Mouse (Mus musculus) heart, embryonic 11.5 days (tissue): ENCODE measurements around the gene B4gat1. TPM values are rescaled to one million over a fixed set of nuclear protein-coding genes. Genes with fewer than 3 reads are reported as not detected.

Experiments
- ATAC-seq: fragments of 200-750 bp; cut with Nextera tagmentation; replicated peaks from 2 replicates; pipeline ENCODE4 v1.8.0; 2017; ENCODE audit warnings: moderate library complexity; ENCODE audit not compliant: insufficient number of reproducible peaks, low FRiP score, low TSS enrichment
- H3K27ac ChIP-seq: fragments of 300-500 bp; sonication (generic); 2 replicates; pipeline ENCODE4 v1.5.1; 2014; ENCODE audit warnings: mild to moderate bottlenecking, low read depth, low read length
- H3K27me3 ChIP-seq: fragments of 300-500 bp; sonication (generic); 2 replicates; pipeline ENCODE4 v1.6.1; 2014; ENCODE audit warnings: mild to moderate bottlenecking, low read length, mixed read lengths; ENCODE audit not compliant: control insufficient read depth, insufficient read depth
- H3K36me3 ChIP-seq: fragments of 300-500 bp; sonication (generic); 2 replicates; pipeline ENCODE4 v1.6.1; 2014; ENCODE audit warnings: mild to moderate bottlenecking, low read length, moderate library complexity, mixed read lengths; ENCODE audit not compliant: control insufficient read depth, insufficient read depth
- H3K4me1 ChIP-seq: fragments of 300-500 bp; sonication (generic); 2 replicates; pipeline ENCODE4 v1.6.1; 2014; ENCODE audit warnings: low read length; ENCODE audit not compliant: control insufficient read depth, insufficient read depth
- H3K4me2 ChIP-seq: fragments of 300-500 bp; sonication (generic); 2 replicates; pipeline ENCODE4 v1.6.1; 2014; ENCODE audit warnings: mild to moderate bottlenecking, moderate library complexity
- H3K4me3 ChIP-seq: fragments of 300-500 bp; sonication (generic); 2 replicates; pipeline ENCODE4 v1.5.1; 2014; ENCODE audit warnings: low read depth, low read length
- H3K9ac ChIP-seq: fragments of 300-500 bp; sonication (generic); 2 replicates; pipeline ENCODE4 v1.6.1; 2014; ENCODE audit warnings: mild to moderate bottlenecking, low read depth, low read length, moderate library complexity
- H3K9me3 ChIP-seq: fragments of 300-500 bp; sonication (generic); replicated peaks from 2 replicates; pipeline ENCODE4 v1.6.1; 2016; ENCODE audit warnings: low read length; ENCODE audit not compliant: control insufficient read depth
- WGBS: fragments of 180-500 bp; shearing (Covaris S2); extraction: QIAGEN DNeasy Blood & Tissue Kit; methylation state at CpG from one replicate; pipeline ENCODE4 v1.1.7; 2014; ENCODE audit not compliant: insufficient replicate concordance; 5-methylcytosine and 5-hydroxymethylcytosine counted together
- polyA plus RNA-seq: library from polyadenylated mRNA; unstranded; fragments of >200 nt; fragmentation: Nextera tagmentation; extraction: Ambion mirVana; gene quantifications from 2 replicates; pipeline ENCODE4 v1.2.1, GENCODE M21; 2014

B4gat1 gene
- polyA plus RNA-seq, 1 experiment from 2014 or later: 37.4 TPM

- WGBS: 15% methylated on average over 41 of the region's 41 CpGs
- no peak for ATAC-seq
- H3K27ac ChIP-seq: no peak overlapping the region
- peaks cover 20% of the 10 kb centered on the region for H3K4me1 ChIP-seq
- no peaks in the 10 kb centered on the region for H3K27me3 ChIP-seq
- peak overlapping the region; percentile 76 for H3K4me3 ChIP-seq
- peak overlapping the region; percentile 95 for H3K4me2 ChIP-seq
- no peaks in the 10 kb centered on the region for H3K9me3 ChIP-seq
- peak overlapping the region; percentile 88 for H3K9ac ChIP-seq
- H3K36me3 ChIP-seq: no peaks in the 10 kb centered on the region
Observed at GRCm38 (mm10) chr19:5039301-5040114, 882 bp downstream of the B4gat1 start.

DNA sequence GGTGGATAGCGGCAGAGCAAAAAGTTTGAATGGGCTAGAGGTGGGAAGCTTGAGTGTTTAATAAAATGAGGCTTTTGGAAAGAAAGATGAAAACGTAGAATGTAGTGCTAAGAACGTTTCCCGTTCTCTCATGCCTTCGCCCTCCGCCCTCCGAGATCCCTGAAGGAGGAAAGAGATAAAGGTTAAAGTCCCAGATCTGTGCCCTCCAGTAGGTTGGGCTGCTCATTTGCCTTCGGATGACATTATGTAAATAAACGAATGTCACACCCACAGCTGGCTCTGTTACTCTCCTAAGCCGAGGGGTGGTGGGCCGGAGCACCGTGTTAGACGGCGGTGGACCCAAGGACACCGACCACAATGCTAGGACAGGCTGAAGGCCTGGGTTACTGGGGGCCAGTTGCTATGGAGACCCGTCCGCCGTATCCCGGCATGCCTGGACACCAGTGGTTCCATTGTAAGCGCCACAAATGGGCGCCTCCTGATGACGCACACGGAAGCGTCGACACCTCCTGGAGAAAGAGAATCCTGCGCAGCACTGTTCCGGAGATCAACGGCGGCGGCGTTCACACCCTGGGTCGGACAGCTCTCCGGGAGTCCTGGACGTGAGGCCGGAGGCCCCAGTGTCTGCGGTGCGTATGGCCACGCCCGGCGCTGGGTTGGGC lies 2.4 kb downstream of the B4gat1 start, which contains the start of gene Brms1:
TSS of gene Brms1 (plus strand) at position 493 of the 662 bp plus-strand sequence.
- Histone ChIP-seq H3K36me3 (no peaks in the 10 kb centered on the region), H3K27ac (peak within 1 kb of the TSS; percentile 72), H3K9me3 (no peaks in the 10 kb centered on the region), H3K9ac (peak within 1 kb of the TSS; percentile 92), H3K27me3 (no peaks in the 10 kb centered on the region), H3K4me2 (peak within 1 kb of the TSS; percentile 95), H3K4me1 (peaks cover 20% of the 10 kb centered on the region), H3K4me3 (peak within 1 kb of the TSS; percentile 93)
- 4% methylated on average over 40 of the region's 40 CpGs for WGBS
- ATAC-seq: peak; percentile 60

DNA sequence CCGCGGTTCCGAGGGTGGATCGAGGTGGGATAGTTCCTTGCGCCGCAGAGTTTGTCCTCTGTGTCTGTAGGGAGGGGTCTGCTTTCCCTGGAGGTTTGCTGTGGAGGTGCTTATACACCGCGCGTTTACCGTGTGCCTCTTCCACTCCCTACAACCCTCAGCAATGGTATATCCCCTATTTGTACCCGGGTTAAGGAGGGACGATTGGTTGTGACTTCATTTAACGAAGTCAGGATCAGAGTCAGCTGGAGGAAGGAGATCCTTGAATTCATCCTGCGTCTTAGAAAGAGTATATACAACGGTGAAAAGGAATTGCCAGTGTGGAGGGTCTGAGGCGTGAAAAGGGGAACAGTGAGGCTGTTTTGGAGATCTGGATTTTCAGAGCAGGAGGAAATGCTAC lies 3.0 kb downstream of the B4gat1 start:
- Histone ChIP-seq H3K27me3 (no peaks in the 10 kb centered on the region), H3K9me3 (no peaks in the 10 kb centered on the region), H3K4me2 (peak overlapping the region; percentile 95), H3K27ac (peak overlapping the region; percentile 72), H3K9ac (peak overlapping the region; percentile 92), H3K4me1 (peaks cover 20% of the 10 kb centered on the region), H3K4me3 (peak overlapping the region; percentile 93), H3K36me3 (no peaks in the 10 kb centered on the region; the same call in 1 of the 2 replicates)
- under 1% methylated on average over 16 of the region's 16 CpGs for WGBS
- no peak for ATAC-seq

- no peak overlapping the region for H3K4me2 ChIP-seq
- no peak overlapping the region for H3K9ac ChIP-seq
- no peaks in the 10 kb centered on the region for H3K9me3 ChIP-seq
- no peak for ATAC-seq
- H3K36me3 ChIP-seq: no peaks in the 10 kb centered on the region; the same call in 1 of the 2 replicates
- H3K27me3 ChIP-seq: no peaks in the 10 kb centered on the region
- WGBS: 70% methylated on average over 4 of the region's 4 CpGs
- H3K4me1 ChIP-seq: peaks cover 15% of the 10 kb centered on the region
- H3K27ac ChIP-seq: no peak overlapping the region
- H3K4me3 ChIP-seq: no peak overlapping the region
Observed at GRCm38 (mm10) chr19:5045531-5045930, 6.9 kb downstream of the B4gat1 start.

- Histone ChIP-seq H3K4me1 (peaks cover 21% of the 10 kb centered on the region), H3K9me3 (no peaks in the 10 kb centered on the region), H3K27me3 (peaks cover 16% of the 10 kb centered on the region), H3K4me3 (no peak overlapping the region), H3K9ac (no peak overlapping the region), H3K27ac (no peak overlapping the region), H3K4me2 (no peak overlapping the region), H3K36me3 (no peaks in the 10 kb centered on the region; the same call in 1 of the 2 replicates)
- no peak for ATAC-seq
- 84% methylated on average over 14 of the region's 14 CpGs for WGBS
Observed at GRCm38 (mm10) chr19:5048138-5049056, 9.8 kb downstream of the B4gat1 start.

DNA sequence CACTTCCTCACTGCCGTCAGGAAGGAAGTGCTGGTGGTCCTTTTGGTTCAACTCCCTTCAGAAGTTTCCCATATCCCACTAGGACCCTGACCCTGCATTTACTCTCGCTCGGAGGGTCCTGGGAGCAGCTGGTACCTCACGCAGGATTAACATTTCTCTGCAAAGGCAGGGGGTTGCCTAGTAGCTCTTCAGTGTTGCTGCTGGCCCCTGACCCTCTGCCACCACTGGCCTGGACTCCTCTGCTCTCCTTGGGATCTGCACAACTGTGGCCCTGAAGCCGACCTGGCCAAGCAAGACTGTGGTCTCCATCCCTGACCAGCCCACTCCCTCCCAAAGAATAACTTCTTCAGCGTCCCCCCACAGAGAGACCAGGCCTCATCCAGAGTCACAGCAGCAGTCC lies 10.7 kb downstream of the B4gat1 start:
- Histone ChIP-seq H3K4me2 (no peak overlapping the region), H3K27ac (no peak overlapping the region), H3K4me1 (peaks cover 21% of the 10 kb centered on the region), H3K9ac (no peak overlapping the region), H3K4me3 (no peak overlapping the region), H3K27me3 (peaks cover 24% of the 10 kb centered on the region), H3K36me3 (no peaks in the 10 kb centered on the region; the same call in 1 of the 2 replicates), H3K9me3 (no peaks in the 10 kb centered on the region)
- ATAC-seq: no peak
- WGBS: 75% methylated on average over 6 of the region's 6 CpGs

GRCm38 (mm10) chr19:5050047-5050905 lies 11.7 kb downstream of the B4gat1 start, which contains the start of gene Rin1:
TSS of gene Rin1 (plus strand) at chr19:5050481.
- Histone ChIP-seq H3K27me3 (peaks cover 26% of the 10 kb centered on the region), H3K27ac (peak within 1 kb of the TSS; percentile 1; the same call in 1 of the 2 replicates), H3K4me2 (peak within 1 kb of the TSS; percentile 57), H3K9me3 (no peaks in the 10 kb centered on the region), H3K4me1 (peaks cover 21% of the 10 kb centered on the region), H3K36me3 (no peaks in the 10 kb centered on the region; the same call in 1 of the 2 replicates), H3K4me3 (peak within 1 kb of the TSS; percentile 24), H3K9ac (peak within 1 kb of the TSS; percentile 23; the same call in 1 of the 2 replicates)
- ATAC-seq: peak; percentile 51
- WGBS: 16% methylated on average over 14 of the region's 14 CpGs
